Mouse (Mus musculus) c-Kit-positive CD71-positive TER-119-positive erythroid progenitor cells, embryonic 14.5 days (primary cell): ENCODE results near the gene Abhd5.
"Not testable (repeated sequence)": the region's sequence is repeated elsewhere in the genome, so short reads cannot be mapped to it uniquely, and the experiment has no call there.

Source experiments
- DNase-seq: peaks from one replicate; pipeline ENCODE4 v3.0.0-alpha.2; 2013; ENCODE audit warnings: low spot score

Gene Abhd5

DNA sequence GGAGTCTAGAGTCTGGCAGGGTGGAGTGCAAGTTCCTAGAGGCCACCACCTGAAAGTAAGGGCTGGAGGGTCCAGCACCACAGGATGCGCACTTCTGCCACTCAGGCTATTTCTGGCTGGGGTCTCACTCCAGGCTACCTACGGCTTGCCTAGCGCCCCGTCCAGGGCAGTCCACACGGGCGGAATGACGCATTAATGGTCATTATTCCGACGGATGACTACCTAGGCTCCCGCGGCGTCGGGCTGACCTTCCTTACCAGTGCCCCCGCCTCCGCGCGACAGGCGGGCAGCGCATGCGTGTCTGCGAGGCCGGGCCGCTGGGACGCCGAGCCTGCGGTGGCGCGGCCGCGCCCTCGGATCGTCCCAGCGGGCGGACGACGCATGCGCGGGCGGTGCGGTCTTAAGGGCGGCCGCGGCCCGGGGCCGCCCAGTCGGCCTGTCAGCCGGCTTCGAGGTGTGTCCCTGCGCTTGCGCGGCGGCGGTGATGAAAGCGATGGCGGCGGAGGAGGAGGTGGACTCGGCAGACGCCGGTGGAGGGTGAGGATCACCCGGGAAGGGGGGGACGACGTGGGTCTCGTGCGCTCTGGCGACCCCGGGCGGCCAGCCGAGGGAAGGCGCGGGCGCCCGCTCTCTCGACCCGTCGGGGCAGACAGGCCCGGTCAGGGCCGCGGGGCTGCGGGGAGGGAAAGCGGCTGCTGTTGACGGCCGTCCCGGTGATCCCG lies at the start of gene Abhd5:
Gene Abhd5, plus strand, starts transcription at position 306 of the 722 bp plus-strand sequence.
- peak; percentile 91 for DNase-seq

- DNase-seq, result no peak
Measured at GRCm38 (mm10) chr9:122305302-122305701, 46.1 kb upstream of the Abhd5 start.

DNA sequence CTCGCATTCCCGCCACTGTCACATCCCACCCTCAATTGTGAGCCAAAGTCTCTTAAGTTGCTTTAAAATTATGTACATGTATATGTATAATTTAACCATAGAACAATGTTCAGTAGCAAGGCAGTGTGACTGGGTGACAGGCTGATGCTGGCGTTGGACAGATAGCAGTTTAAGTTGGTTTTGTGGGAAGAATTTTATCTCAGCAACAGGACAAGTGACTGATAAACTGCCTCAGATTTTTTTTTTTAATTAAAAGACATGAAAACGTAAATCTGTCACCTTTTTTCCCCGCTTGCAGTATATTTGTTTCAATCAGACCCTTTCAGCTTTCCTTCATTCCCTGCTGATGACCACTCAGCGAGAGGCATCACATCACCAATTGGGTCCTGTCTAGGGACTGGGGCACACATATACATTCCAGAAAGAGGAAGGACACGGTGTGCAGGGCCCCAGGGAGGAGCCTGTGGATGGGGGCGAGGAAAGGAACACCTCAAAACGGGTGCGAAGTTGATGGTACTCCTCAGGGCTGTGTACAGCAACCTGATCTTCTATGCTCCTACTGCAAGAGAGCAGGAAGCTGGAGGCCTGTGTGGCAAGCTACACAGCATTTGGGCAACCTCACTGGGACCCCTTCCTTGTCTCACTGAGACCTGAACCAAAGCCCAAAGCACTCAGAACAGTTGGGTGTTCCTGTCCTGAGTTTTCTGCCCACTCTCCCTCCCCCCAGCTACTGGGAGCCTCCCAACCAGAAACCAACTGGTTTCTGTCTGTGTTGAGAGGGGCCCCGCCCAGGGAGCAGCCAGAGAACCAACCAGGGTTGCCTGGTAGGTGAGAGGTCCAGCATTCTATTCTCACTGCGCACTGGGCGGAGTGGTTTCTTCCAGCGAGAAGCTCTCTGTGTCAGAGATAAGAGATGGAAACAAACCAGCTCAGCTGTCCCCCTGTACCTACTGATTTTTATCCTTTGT lies 42.1 kb upstream of the Abhd5 start:
- no peak for DNase-seq

DNA sequence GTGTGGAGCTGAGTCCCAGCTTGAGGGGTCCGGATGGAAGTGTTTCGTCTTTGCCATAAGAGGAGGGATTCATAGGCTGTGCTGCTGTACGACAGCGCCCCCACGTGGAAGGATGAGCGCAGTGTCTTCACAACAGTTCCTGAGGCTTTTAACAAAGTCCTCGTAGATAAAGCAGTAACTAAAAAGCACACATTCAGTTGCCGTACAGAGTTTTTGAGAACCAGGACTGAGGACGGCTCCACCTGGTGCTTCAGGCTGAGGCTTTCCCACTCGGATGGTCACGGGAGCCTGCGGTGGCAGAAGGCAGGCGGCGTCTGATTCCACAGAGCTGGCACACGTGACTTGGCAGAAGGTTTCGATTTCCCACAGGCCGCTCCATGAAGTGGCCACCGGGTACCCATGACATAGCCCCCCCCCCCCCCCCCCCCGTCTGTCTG lies 40.8 kb upstream of the Abhd5 start:
- DNase-seq, result peak; percentile 80

- no peak for DNase-seq
Measured at GRCm38 (mm10) chr9:122311051-122311760, 40.2 kb upstream of the Abhd5 start.

GRCm38 (mm10) chr9:122312296-122312990 lies 39.0 kb upstream of the Abhd5 start:
- no peak for DNase-seq

DNA sequence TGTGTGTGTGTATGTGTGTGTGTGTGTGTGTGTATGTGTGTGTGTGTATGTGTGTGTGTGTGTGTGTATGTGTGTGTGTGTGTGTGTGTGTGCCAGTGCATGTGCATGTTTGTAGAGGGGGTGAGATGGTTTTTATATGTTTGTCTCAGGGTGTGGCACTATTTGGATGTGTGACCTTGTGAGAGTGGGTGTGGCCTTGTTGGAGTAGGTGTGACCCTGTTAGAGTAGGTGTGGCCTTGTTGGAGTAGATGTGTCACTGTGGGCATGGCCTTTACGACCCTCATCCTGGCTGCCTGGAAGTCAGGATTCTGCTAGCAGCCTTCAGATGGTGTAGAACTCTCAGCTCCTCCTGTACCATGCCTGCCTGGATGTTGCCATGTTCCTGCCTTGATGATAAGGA lies 38.3 kb upstream of the Abhd5 start:
- DNase-seq, result not testable (repeated sequence)

DNA sequence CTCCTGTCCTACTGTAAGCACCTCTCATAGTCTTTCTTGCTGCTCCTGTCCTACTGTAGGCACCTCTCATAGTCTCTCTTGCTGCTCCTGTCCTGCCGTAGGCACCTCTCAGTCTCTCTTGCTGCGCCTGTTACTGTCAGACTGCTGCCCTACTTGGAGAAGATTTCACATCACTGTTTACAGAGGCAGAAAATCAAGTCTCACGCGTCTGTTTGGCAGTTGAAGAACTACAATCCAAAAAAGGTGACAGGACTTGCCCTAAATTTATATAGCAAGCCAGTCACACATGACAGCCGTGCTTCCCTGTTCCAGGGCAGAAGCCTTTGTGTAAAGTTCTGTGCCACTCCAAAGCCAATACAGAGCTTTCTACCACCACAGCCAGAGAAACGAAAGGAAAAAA lies 37.0 kb upstream of the Abhd5 start:
- DNase-seq, result no peak

- DNase-seq, result no peak
Measured at GRCm38 (mm10) chr9:122314942-122315341, 36.5 kb upstream of the Abhd5 start.

- no peak for DNase-seq
Measured at GRCm38 (mm10) chr9:122315501-122315900, 35.9 kb upstream of the Abhd5 start.

- no peak for DNase-seq
Measured at GRCm38 (mm10) chr9:122316562-122316961, 34.8 kb upstream of the Abhd5 start.

- DNase-seq, result no peak
Measured at GRCm38 (mm10) chr9:122320626-122321025, 30.8 kb upstream of the Abhd5 start.

- DNase-seq, result no peak
Measured at GRCm38 (mm10) chr9:122322356-122322755, 29.1 kb upstream of the Abhd5 start.

GRCm38 (mm10) chr9:122325996-122326395 lies 25.4 kb upstream of the Abhd5 start:
- no peak for DNase-seq

DNA sequence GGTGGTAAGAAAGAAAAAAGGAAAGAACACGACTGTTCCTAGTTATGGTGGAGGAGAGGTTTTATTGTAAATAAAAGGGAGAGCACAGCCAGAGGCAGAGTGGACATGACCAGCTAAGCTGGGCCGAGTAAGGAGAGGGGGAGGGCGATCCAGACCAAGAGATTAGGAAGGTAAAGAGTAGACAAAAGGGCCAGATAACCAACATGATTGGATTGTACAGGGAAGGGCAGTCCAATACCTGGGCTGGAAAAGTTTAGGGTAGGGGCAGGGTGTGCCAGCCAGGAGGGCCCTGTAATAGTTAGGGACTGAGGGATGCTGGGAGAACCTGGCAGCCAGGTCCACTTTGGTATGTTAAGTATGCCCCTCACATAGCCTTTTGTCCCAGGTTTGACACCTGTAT lies 23.2 kb upstream of the Abhd5 start:
- DNase-seq, result no peak

- DNase-seq, result no peak
Measured at GRCm38 (mm10) chr9:122336677-122337076, 14.7 kb upstream of the Abhd5 start.

DNA sequence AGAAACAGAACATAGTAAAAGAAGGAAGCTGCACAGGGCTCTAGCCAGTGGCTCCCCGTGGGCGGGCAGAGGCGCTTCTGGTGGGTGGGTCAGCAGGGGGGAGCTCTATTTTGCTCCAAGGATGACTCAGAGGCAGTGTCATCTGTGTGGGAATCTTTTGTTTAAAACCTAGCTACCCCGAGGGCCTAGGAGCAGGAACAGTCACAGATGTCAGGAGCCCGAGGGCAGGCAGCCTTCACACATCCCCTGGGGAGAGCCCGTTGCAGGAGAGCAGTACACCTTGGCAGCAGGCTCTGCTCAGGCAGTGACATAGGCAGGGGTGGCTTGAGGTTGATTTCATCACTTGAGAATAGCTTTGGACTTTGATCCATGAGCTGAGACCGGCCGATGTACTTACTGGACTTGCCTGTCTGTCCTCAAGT lies 13.9 kb upstream of the Abhd5 start:
- DNase-seq, result no peak

DNA sequence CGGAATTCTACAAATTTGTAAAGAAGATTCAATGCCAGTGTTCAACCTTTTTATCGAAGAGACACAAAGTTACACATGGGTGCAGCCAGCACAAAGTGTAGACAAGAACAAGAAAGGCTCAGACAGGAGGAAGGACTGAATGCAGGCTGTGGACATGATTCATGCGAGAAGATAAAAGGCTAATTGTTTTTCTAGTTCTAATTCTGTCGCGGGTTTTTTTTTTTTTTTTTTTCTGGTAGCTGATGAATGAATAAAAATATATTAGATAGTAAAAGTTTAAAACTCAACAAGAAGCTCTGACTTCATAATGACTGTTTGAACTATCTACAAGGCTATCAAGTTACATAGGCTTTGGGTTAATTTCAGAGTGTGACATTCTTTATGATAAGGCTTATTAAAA lies 11.4 kb upstream of the Abhd5 start:
- no peak for DNase-seq

DNA sequence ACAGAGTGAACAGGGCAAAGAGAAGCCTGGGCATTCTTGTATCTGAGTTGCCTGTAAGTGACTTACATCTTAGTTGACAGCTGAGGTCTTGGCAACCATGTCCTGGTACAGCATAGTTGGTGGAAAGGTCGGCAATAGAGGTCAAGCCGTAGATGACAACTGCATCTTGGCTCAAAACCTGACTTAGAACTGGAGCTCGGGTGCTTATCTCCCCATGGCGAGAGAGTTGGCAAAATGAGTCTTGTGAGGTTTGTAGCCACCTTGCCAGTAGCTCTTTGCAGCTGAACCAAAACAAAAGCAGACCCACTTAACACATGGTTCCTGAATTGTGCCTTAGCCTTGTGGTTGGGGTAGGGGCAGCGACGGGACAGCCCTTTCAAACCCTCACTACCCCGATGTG lies 8.0 kb upstream of the Abhd5 start:
- no peak for DNase-seq

GRCm38 (mm10) chr9:122344560-122344959 lies 6.8 kb upstream of the Abhd5 start:
- no peak for DNase-seq

GRCm38 (mm10) chr9:122345291-122345690 lies 6.1 kb upstream of the Abhd5 start:
- no peak for DNase-seq

GRCm38 (mm10) chr9:122346059-122346458 lies 5.3 kb upstream of the Abhd5 start:
- DNase-seq, result no peak
